Mouse (Mus musculus) midbrain, embryonic 13.5 days (tissue): ENCODE data around the gene Gm14440. TPM values are rescaled to one million over a fixed set of nuclear protein-coding genes. Genes with fewer than 3 reads are reported as not detected.
"Not testable (repeated sequence)": the region's sequence is repeated elsewhere in the genome, so short reads cannot be mapped to it uniquely, and the experiment has no call there.

Experiments used
- ATAC-seq: fragments of 200-750 bp; cut with Nextera tagmentation; 2 replicates; pipeline ENCODE4 v1.8.0; 2017; ENCODE audit warnings: mild to moderate bottlenecking, moderate TSS enrichment, moderate library complexity
- H3K27ac ChIP-seq: fragments of 300-500 bp; sonication (generic); 2 replicates; pipeline ENCODE4 v1.5.1; 2015; ENCODE audit warnings: inconsistent platforms, mild to moderate bottlenecking, moderate library complexity
- H3K27me3 ChIP-seq: fragments of 300-500 bp; sonication (generic); 2 replicates; pipeline ENCODE4 v1.6.1; 2015; ENCODE audit warnings: mild to moderate bottlenecking, inconsistent platforms
- H3K36me3 ChIP-seq: fragments of 300-500 bp; sonication (generic); 2 replicates; pipeline ENCODE4 v1.6.1; 2015; ENCODE audit warnings: mild to moderate bottlenecking, inconsistent platforms
- H3K4me1 ChIP-seq: fragments of 300-500 bp; sonication (generic); replicated peaks from 2 replicates; pipeline ENCODE4 v1.6.1; 2015; ENCODE audit warnings: inconsistent platforms
- H3K4me2 ChIP-seq: fragments of 300-500 bp; sonication (generic); replicated peaks from 2 replicates; pipeline ENCODE4 v1.6.1; 2015; ENCODE audit warnings: moderate library complexity, mild to moderate bottlenecking, inconsistent platforms
- H3K4me3 ChIP-seq: fragments of 300-500 bp; sonication (generic); replicated peaks from 2 replicates; pipeline ENCODE4 v1.5.1; 2015; ENCODE audit warnings: mild to moderate bottlenecking, inconsistent platforms
- H3K9ac ChIP-seq: fragments of 300-500 bp; sonication (generic); replicated peaks from 2 replicates; pipeline ENCODE4 v1.6.1; 2015; ENCODE audit warnings: mild to moderate bottlenecking, inconsistent platforms
- H3K9me3 ChIP-seq: fragments of 300-500 bp; sonication (generic); 2 replicates; pipeline ENCODE4 v1.6.1; 2016; ENCODE audit warnings: mild to moderate bottlenecking, inconsistent platforms
- WGBS: fragments of 180-500 bp; shearing (Covaris S2); methylation state at CpG from one replicate; pipeline ENCODE4 v1.1.7; 2015; 5-methylcytosine and 5-hydroxymethylcytosine counted together
- polyA plus RNA-seq: library from polyadenylated mRNA; unstranded; fragments of >200 nt; fragmentation: Nextera tagmentation; extraction: Ambion mirVana; gene quantifications from 2 replicates; pipeline ENCODE4 v1.2.1, GENCODE M21; 2015

The Gm14440 gene
- polyA plus RNA-seq = 2.5 and 3.5 TPM in 2 replicates

DNA sequence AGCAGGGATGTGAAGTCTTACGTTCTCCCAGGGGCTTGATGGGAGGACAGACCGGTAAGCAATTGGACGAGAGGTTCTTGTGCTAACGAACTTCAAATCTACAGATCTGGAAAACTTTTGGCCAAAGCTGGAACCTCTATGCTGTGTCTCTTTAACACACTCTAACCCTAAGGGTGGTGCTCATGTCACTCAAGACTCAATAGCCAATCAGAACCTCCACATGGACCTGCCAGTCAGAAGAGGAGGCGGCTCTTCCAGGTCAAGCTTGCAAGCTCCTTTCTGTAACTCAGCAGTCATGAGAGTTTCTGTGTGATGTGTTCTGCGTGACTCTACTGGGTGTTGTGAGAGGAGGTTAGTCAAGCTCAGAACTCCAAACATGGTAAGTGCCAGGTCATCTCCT, at the start of gene Gm14440:
Gm14440 (plus strand) TSS at position 301 of the 400 bp plus-strand sequence.
- H3K4me3 ChIP-seq, H3K9me3 ChIP-seq, H3K27me3 ChIP-seq, H3K27ac ChIP-seq, H3K36me3 ChIP-seq, H3K4me2 ChIP-seq, H3K4me1 ChIP-seq, H3K9ac ChIP-seq, ATAC-seq: not testable (repeated sequence)
- WGBS = no CpG with 5 or more reads among the region's 6 CpGs

Other genes starting within 250 kb of the Gm14440 start
- gene Gm14393, start 207.3 kb upstream of the Gm14440 start, polyA plus RNA-seq = 0.63 and 1.0 TPM in 2 replicates
- 3.7 and 4.4 TPM in 2 replicates for gene Gm14399, start 133.1 kb upstream of the Gm14440 start, polyA plus RNA-seq
- 1.4 TPM in 2 replicates for gene Gm14443, start 99.3 kb upstream of the Gm14440 start, polyA plus RNA-seq
- 6.6 and 7.0 TPM in 2 replicates for gene Gm14391, start 68.2 kb upstream of the Gm14440 start, polyA plus RNA-seq
- 16.1 and 17.4 TPM in 2 replicates for gene Gm4631, start 63.1 kb downstream of the Gm14440 start, polyA plus RNA-seq
- gene Zfp968, start 97.3 kb downstream of the Gm14440 start, polyA plus RNA-seq = 3.4 and 4.6 TPM in 2 replicates
- 9.0 and 13.8 TPM in 2 replicates for gene Gm4724, start 160.7 kb downstream of the Gm14440 start, polyA plus RNA-seq
- gene Zfp965, start 194.9 kb downstream of the Gm14440 start, polyA plus RNA-seq = 6.6 and 7.1 TPM in 2 replicates